Mouse (Mus musculus) heart, embryonic 10.5 days (tissue): ENCODE measurements at regions not wholly inside any gene's neighbourhood (a gene's known extent, or its start where the extent isn't known, plus 50 kb on each side); places are given as distances from the start of the nearest gene placed in this dataset.

Experiments used
- DNase-seq: peaks from one replicate; pipeline ENCODE4 v3.0.0-alpha.2; 2017; ENCODE audit warnings: low spot score
- H3K27ac ChIP-seq: fragments of 300-500 bp; sonication (generic); 2 replicates; pipeline ENCODE4 v1.5.1; 2016; ENCODE audit warnings: mild to moderate bottlenecking
- H3K27me3 ChIP-seq: fragments of 300-500 bp; sonication (generic); 2 replicates; pipeline ENCODE4 v1.6.1; 2016; ENCODE audit warnings: mild to moderate bottlenecking; ENCODE audit not compliant: poor library complexity, insufficient read depth, severe bottlenecking
- H3K36me3 ChIP-seq: fragments of 300-500 bp; sonication (generic); 2 replicates; pipeline ENCODE4 v1.6.1; 2016; ENCODE audit warnings: mild to moderate bottlenecking, moderate library complexity
- H3K4me1 ChIP-seq: fragments of 300-500 bp; sonication (generic); 2 replicates; pipeline ENCODE4 v1.6.1; 2016; ENCODE audit warnings: mild to moderate bottlenecking
- H3K4me3 ChIP-seq: fragments of 300-500 bp; sonication (generic); 2 replicates; pipeline ENCODE4 v1.5.1; 2016; ENCODE audit warnings: mild to moderate bottlenecking, moderate library complexity
- H3K9me3 ChIP-seq: fragments of 300-500 bp; sonication (generic); 2 replicates; pipeline ENCODE4 v1.6.1; 2016; ENCODE audit warnings: mild to moderate bottlenecking, moderate library complexity
- WGBS: fragments of 180-500 bp; shearing (Covaris S2); methylation state at CpG from one replicate; pipeline ENCODE4 v1.1.7; 2016; 5-methylcytosine and 5-hydroxymethylcytosine counted together

DNA sequence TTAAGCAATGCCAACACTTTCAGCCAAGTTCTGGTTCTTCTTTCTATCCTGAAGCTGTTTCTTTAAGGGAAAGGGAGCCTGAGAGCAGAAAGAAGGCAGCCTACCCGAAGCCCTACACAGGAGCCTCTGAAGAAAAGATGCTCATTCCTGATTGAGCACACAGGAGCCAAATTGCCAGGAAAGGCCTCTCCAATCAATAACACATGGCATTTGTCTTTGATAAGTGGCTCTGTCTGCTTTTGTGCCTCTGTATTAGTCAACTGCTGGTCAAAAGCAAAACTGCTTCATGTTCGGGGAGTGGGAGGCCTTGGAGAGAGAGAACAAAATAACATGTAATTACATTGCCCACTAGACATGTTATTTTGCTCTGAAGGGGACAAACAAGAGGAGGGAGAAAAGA, 1607.4 kb downstream of the 4930444P10Rik start:
- H3K9me3 ChIP-seq = no peaks in the 10 kb centered on the region
- no peak overlapping the region for H3K27ac ChIP-seq
- no peaks in the 10 kb centered on the region for H3K27me3 ChIP-seq
- peaks cover 10% of the 10 kb centered on the region; the same call in 1 of the 2 replicates for H3K4me1 ChIP-seq
- DNase-seq = no peak
- 32% methylated on average over 2 of the region's 2 CpGs for WGBS
- no peaks in the 10 kb centered on the region for H3K36me3 ChIP-seq
- no peak overlapping the region for H3K4me3 ChIP-seq

DNA sequence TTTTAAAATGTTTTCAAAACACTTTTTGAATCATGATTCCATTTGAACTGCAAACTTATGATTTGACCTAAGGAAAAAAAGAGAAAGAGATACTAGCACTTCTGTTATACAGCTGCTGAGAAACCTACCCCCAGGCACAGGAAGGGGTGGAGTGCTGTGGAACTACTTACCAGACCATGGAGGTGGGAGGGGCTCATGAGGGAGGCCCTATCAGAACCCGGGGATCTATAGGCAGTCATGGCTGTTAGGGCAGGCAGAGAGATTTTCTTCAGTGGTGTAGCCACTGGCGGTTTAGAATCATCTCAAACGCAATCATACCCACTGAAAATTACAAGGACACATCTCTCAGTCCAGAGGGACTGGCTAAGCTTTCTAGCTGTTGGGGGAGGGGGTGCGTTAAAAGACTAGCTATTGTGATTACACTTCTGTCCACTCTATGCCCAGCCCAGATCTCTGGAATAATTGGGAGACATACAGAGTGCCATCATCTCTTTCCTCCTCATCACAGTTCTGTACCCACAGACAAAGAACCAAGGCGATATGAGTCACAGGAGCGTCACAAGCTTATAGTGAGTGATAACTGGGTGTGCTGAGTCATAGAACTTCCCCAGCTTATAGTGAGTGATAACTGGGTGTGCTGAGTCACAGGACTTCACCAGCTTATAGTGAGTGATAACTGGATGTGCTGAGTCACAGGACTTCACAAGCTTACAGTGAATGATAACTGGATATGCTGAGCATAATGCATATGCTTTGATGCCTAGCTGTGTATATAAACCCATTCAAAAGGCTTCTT, 1608.8 kb downstream of the 4930444P10Rik start:
- no peaks in the 10 kb centered on the region for H3K36me3 ChIP-seq
- no peaks in the 10 kb centered on the region for H3K9me3 ChIP-seq
- no peak for DNase-seq
- no peaks in the 10 kb centered on the region for H3K27me3 ChIP-seq
- no peak overlapping the region for H3K27ac ChIP-seq
- H3K4me3 ChIP-seq = no peak overlapping the region
- H3K4me1 ChIP-seq = peaks cover 10% of the 10 kb centered on the region; the same call in 1 of the 2 replicates
- WGBS = 69% methylated on average over 6 of the region's 6 CpGs

DNA sequence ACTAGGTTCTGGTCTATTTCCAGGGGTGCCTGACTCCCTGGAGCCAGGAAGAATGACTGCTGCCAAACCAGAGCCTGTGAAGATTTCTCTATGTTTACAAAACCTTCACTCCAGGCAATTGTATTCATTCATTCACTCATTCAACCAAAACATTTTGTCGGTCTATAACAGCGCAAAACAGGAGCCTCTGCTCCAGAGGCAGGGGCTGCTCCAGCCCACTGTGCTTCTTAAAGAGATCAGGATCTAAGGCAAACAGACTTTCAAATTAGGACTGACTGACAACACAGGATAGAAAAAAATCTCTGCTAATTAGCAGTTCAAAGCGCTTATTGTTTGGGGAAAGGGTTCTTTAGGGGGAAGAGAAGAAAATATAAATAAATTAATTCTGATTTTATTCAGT, 1620.8 kb downstream of the 4930444P10Rik start:
- H3K4me1 ChIP-seq = no peaks in the 10 kb centered on the region
- H3K36me3 ChIP-seq = no peaks in the 10 kb centered on the region
- 32% methylated on average over 3 of the region's 3 CpGs for WGBS
- H3K9me3 ChIP-seq = no peaks in the 10 kb centered on the region
- DNase-seq = no peak
- H3K27me3 ChIP-seq = no peaks in the 10 kb centered on the region
- no peak overlapping the region for H3K4me3 ChIP-seq
- no peak overlapping the region for H3K27ac ChIP-seq

DNA sequence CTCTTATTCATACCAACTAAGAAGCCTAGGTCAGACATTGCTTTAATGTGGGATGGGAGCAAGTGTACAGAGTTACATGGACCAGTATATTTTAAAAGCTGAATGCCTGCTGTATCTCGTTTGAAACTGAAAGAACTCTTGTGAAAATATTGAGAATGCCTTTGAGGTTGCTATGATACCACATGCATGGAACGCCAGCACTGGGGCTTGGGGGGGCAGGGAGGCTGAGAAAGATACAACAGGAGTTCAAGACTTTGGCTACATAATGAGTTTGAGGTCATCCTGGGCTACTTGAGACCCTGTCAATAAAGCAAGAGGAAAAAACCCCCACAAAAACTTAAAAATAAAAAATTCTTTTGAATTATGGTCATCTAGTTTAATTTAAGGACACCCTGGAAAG, 1621.6 kb downstream of the 4930444P10Rik start:
- 56% methylated on average over 2 of the region's 2 CpGs for WGBS
- Histone ChIP-seq H3K36me3 (no peaks in the 10 kb centered on the region), H3K27ac (no peak overlapping the region), H3K4me1 (no peaks in the 10 kb centered on the region), H3K9me3 (no peaks in the 10 kb centered on the region), H3K4me3 (no peak overlapping the region), H3K27me3 (no peaks in the 10 kb centered on the region)
- no peak for DNase-seq

DNA sequence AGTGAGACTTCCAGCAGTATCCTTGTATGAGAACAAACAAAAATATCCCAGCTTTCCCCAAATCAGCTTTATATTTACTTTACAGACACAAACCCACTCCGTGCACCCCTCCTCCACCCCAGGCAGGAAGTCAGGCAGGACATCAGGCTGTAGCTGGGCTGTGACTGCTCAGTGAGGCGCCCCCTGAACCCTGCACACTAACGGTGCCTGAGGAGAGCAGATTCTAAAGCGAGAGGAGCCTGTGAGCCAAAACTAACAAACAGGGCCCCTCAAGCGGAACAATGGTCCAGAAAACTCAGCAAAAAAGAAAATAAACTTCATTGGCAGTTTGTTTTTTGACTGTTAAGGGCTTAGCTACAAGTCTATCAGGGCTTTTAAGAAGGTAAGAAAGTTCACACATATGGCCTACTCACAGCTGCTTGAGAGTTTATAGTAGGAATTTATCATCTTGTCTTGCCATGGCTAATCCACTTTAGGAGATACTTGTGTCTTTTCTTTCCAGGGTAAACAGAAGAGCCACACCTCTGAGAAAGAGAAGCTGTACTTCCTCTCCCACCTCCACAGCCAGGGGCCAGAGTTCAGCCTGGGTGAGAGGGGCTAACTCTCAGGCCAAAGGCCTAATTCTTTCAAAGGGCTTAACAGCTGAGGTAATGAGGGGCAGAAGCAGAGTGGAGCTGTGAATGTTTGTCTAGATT, 1628.2 kb downstream of the 4930444P10Rik start:
- H3K4me3 ChIP-seq = no peak overlapping the region
- H3K27ac ChIP-seq = peak overlapping the region; percentile 52; the same call in 1 of the 2 replicates
- DNase-seq = peak; percentile 76
- H3K9me3 ChIP-seq = no peaks in the 10 kb centered on the region
- H3K36me3 ChIP-seq = no peaks in the 10 kb centered on the region
- peaks cover 11% of the 10 kb centered on the region for H3K4me1 ChIP-seq
- H3K27me3 ChIP-seq = no peaks in the 10 kb centered on the region
- 19% methylated on average over 5 of the region's 5 CpGs for WGBS

DNA sequence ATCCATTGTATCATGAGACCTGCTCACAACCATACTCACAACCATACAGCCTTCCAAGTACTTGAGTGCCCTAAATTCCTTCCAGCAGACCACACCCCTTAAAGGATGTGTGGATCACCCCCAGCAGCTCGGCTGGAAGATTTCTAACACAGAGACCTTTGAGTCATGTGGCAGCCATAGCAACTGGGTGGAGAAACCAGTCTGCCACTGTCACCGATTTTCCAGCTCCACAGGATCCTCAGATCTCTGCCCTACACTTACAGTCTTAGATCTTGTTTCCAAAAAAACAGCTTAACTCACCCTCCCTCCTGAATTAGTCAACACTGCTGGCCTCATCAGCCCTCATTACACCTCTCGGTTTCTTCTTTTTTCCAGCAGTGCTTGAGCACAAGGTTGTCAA, 1630.6 kb downstream of the 4930444P10Rik start:
- Histone ChIP-seq H3K4me3 (no peak overlapping the region), H3K27me3 (no peaks in the 10 kb centered on the region), H3K9me3 (no peaks in the 10 kb centered on the region), H3K36me3 (no peaks in the 10 kb centered on the region), H3K4me1 (peaks cover 11% of the 10 kb centered on the region), H3K27ac (no peak overlapping the region)
- WGBS = 14% methylated on average over 3 of the region's 3 CpGs
- no peak for DNase-seq

DNA sequence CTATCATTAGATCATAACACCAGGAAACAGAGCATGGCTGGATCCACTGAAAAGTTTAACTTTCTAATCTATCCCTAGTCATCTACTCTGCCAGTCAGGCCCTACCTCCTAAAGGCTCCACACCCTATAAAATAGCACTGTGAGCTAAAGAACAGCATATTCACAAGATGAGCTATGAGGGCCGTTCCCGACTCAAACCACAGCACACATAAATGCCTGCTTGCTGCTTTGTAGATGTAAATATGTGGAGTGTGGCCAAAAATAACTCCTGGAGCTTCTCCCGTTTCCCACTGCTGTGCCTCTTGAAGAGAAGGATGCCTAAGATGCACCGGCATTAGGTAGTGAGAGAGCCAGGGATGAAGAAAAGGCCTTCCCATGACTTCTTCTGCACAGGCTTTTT, 1632.3 kb downstream of the 4930444P10Rik start:
- H3K27ac ChIP-seq = no peak overlapping the region
- H3K4me1 ChIP-seq = peaks cover 16% of the 10 kb centered on the region
- DNase-seq = peak; percentile 46
- H3K27me3 ChIP-seq = no peaks in the 10 kb centered on the region
- 46% methylated on average over 4 of the region's 4 CpGs for WGBS
- no peaks in the 10 kb centered on the region for H3K36me3 ChIP-seq
- no peaks in the 10 kb centered on the region for H3K9me3 ChIP-seq
- no peak overlapping the region for H3K4me3 ChIP-seq

DNA sequence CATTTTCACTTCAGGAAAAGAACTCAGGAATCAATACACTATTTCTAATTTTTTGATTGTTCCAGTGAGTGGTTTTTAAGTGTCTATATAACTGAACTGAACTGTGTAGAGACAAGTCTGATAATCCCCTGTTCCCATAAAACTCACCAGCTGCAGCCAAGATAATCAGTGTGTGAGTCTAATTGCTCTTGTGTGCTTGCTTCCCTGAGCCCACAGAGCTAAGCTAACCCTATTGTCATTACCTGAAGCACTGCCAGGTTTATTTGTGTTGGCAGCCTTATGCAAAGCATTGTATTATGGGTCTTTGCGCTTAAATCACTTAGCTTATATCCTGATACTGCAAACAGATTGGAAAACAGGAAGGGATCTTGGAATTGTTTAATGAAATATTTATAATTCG, 1663.8 kb downstream of the 4930444P10Rik start:
- Histone ChIP-seq H3K4me1 (no peaks in the 10 kb centered on the region), H3K36me3 (no peaks in the 10 kb centered on the region), H3K27me3 (no peaks in the 10 kb centered on the region), H3K9me3 (no peaks in the 10 kb centered on the region), H3K4me3 (no peak overlapping the region), H3K27ac (no peak overlapping the region)
- WGBS = 72% methylated on average over 2 of the region's 2 CpGs
- no peak for DNase-seq

DNA sequence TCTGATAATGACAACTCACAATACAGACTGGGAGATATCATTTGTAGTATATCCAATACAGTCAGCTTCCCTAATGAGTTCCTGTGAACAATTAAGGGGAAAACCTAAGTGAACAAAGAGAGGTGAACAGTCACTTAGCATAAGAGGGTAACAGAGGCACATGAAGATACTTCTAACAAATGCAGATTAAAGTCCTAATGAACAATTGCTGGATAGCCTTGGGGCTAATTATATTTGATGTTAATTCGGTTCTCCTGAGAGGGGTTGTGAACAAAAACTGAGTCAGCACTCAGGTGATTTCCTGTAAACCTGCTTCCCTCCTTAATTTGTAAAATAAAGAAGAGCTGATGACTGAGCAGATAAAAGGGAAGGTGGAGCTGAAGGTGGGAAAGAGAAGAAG, 1672.1 kb downstream of the 4930444P10Rik start:
- Histone ChIP-seq H3K27ac (no peak overlapping the region), H3K36me3 (no peaks in the 10 kb centered on the region), H3K27me3 (no peaks in the 10 kb centered on the region), H3K9me3 (no peaks in the 10 kb centered on the region), H3K4me3 (no peak overlapping the region), H3K4me1 (no peaks in the 10 kb centered on the region)
- no peak for DNase-seq
- 82% methylated on average over 1 of the region's 1 CpGs for WGBS

DNA sequence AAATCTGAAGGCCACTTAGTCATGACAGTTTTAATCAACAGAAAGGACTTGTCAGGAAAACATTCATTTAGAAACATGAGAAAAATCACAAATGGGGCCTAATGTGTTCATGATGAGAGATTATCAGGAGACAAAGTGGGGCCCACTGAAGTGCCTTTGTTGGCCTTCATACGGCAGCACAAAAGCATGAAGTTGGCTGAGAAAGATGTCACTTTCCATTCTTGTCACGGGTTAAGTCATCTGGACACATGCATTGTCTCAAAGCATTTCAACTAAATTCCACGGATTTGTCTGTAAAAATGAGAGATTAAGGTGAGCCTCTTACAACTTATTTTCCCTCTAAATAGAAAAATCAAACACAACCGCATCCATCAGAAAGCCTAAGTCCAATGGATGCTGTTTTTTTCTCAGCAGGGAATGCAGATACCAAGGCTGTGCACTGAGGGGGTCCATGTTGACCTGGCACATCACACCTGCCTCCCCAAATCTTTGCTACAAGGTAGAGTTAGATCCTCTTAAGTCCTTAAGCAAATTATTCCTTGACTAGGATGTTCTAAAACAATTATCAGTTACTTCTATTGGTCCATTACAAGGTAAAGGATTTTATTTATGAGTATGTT, 1679.2 kb downstream of the 4930444P10Rik start:
- no peaks in the 10 kb centered on the region for H3K27me3 ChIP-seq
- no peaks in the 10 kb centered on the region for H3K36me3 ChIP-seq
- H3K4me3 ChIP-seq = no peak overlapping the region
- no peaks in the 10 kb centered on the region for H3K4me1 ChIP-seq
- WGBS = 71% methylated on average over 4 of the region's 4 CpGs
- no peaks in the 10 kb centered on the region for H3K9me3 ChIP-seq
- no peak overlapping the region for H3K27ac ChIP-seq
- no peak for DNase-seq

DNA sequence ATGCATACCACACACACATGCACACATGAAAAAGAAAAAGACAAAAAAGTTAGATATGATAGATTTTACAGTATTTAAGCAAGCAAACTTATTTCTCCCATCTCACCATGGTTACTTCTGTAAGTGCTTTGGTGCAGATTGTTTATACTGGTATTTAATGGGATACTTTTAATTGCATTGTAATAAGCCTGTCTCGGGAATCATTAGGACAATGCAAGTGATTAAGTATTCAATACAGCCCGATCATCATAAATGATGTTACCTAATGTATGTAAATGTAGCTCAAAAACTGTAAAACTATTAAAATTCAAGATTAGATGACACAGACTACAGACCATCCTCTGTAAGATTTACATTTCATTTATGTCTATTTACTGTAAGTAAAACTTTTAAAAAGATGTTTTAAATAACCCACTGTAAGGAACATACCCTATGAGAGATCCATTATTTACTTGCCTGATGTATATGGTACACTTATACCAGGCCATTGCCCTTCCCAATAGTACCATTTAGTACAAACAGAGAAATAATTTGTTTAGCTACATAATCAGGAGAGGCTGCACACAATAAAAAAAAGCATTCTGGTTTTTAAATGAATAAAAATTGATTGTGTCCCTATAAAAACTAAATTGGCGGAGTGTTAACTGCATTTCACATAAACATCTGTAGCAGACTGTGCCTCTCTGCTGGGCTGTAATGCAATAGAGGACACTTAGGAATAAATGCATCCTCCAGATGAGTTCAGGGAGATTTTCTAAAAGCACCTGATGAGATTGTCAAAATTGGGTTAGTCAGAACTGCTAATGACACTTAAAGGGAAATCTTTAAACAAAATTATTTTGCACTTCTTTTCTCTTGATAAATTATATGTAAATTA, 1722.9 kb downstream of the 4930444P10Rik start:
- no peaks in the 10 kb centered on the region for H3K27me3 ChIP-seq
- H3K36me3 ChIP-seq = no peaks in the 10 kb centered on the region
- DNase-seq = no peak
- H3K4me3 ChIP-seq = no peak overlapping the region
- H3K9me3 ChIP-seq = no peaks in the 10 kb centered on the region
- whole genome bisulfite sequencing = 84% methylated on average over 3 of the region's 3 CpGs
- H3K27ac ChIP-seq = no peak overlapping the region
- H3K4me1 ChIP-seq = no peaks in the 10 kb centered on the region

DNA sequence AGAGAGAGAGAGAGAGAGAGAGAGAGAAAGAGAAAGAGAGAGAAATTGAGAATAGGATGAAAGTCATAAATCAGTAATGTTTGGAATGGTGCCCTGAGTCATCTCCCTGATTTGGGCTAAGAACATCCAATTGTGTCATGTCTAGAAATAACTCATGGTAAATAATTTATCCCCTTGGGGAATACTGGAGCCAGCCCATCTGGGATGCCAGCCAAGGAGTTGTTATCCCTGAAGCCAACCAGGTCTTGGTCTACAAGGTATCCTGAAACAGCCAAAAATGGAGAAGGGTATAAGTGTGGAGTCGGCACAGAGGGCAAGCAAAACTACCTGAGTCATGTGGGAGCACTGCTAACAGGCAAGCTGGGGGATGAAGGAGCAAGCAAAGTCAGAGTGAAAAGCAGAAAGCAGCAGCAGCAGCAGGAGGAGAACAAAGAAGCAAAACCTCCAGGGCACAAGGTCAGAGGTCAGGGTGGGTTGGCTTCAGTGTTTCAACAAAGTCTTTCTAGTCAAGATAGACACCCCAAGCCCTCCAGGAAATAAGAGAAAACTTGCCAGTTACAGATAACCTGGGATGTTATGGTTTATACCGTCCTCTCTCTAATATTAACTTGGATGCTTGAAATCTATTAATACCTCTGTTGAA, 1733.0 kb downstream of the 4930444P10Rik start:
- H3K4me1 ChIP-seq = no peaks in the 10 kb centered on the region
- no peaks in the 10 kb centered on the region for H3K9me3 ChIP-seq
- 70% methylated on average over 2 of the region's 2 CpGs for WGBS
- no peaks in the 10 kb centered on the region for H3K27me3 ChIP-seq
- H3K36me3 ChIP-seq = no peaks in the 10 kb centered on the region
- DNase-seq = no peak
- H3K4me3 ChIP-seq = no peak overlapping the region
- no peak overlapping the region for H3K27ac ChIP-seq
